Mouse (Mus musculus) intestine, embryonic 16.5 days (tissue): ENCODE measurements around the gene Flot1. TPM values are rescaled to one million over a fixed set of nuclear protein-coding genes. Genes with fewer than 3 reads are reported as not detected.

Experiments used
- ATAC-seq: fragments of 200-750 bp; cut with Nextera tagmentation; 2 replicates; pipeline ENCODE4 v1.8.0; 2017; ENCODE audit warnings: moderate TSS enrichment, moderate library complexity
- H3K27ac ChIP-seq: fragments of 300-500 bp; sonication (generic); 2 replicates; pipeline ENCODE4 v1.5.1; 2014; ENCODE audit warnings: mild to moderate bottlenecking, low read length
- H3K27me3 ChIP-seq: fragments of 300-500 bp; sonication (generic); replicated peaks from 2 replicates; pipeline ENCODE4 v1.6.1; 2014; ENCODE audit warnings: low read length, control low read depth, mixed read lengths; ENCODE audit not compliant: control insufficient read depth, insufficient read depth
- H3K36me3 ChIP-seq: fragments of 300-500 bp; sonication (generic); 2 replicates; pipeline ENCODE4 v1.6.1; 2014; ENCODE audit warnings: low read length, control low read depth; ENCODE audit not compliant: control insufficient read depth, insufficient read depth
- H3K4me1 ChIP-seq: fragments of 300-500 bp; sonication (generic); 2 replicates; pipeline ENCODE4 v1.6.1; 2014; ENCODE audit warnings: low read length, control low read depth, mixed read lengths; ENCODE audit not compliant: control insufficient read depth, insufficient read depth
- H3K4me2 ChIP-seq: fragments of 300-500 bp; sonication (generic); 2 replicates; pipeline ENCODE4 v1.6.1; 2014; ENCODE audit warnings: low read depth, low read length, control low read depth
- H3K4me3 ChIP-seq: fragments of 300-500 bp; sonication (generic); 2 replicates; pipeline ENCODE4 v1.5.1; 2014; ENCODE audit warnings: mild to moderate bottlenecking, low read length
- H3K9ac ChIP-seq: fragments of 300-500 bp; sonication (generic); 2 replicates; pipeline ENCODE4 v1.6.1; 2014; ENCODE audit warnings: low read depth, low read length
- H3K9me3 ChIP-seq: fragments of 300-500 bp; sonication (generic); 2 replicates; pipeline ENCODE4 v1.6.1; 2016; ENCODE audit warnings: low read length, control low read depth; ENCODE audit not compliant: control insufficient read depth
- WGBS: fragments of 180-500 bp; shearing (Covaris S2); extraction: QIAGEN DNeasy Blood & Tissue Kit; methylation state at CpG from one replicate; pipeline ENCODE4 v1.1.7; 2014; 5-methylcytosine and 5-hydroxymethylcytosine counted together
- polyA plus RNA-seq: library from polyadenylated mRNA; unstranded; fragments of >200 nt; fragmentation: Nextera tagmentation; extraction: Ambion mirVana; gene quantifications from 2 replicates; pipeline ENCODE4 v1.2.1, GENCODE M21; 2015

Gene Flot1
- polyA plus RNA-seq, 1 experiment from 2014 or later, result 56.9 TPM

DNA sequence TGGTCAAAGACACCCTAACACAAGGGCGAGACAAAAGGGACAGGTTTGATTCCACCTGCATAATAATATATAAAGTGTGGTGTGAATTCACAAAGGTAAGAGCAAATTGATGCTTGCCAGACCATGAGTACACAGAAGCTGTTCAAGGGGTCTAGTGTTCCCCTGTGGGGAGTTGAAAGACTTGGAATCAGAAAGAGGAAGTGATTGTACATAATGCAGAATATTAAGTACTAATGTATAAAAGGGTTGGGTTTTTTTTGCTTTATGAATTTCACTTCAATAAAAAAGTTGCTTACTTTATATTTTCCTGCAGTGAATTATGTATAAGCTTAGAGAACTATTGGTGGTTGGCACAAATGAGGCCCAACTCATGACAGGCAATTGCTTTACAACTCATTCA is 36.3 kb downstream of the Flot1 start:
- no peaks in the 10 kb centered on the region for H3K27me3 ChIP-seq
- 94% methylated on average over 1 of the region's 1 CpGs for WGBS

DNA sequence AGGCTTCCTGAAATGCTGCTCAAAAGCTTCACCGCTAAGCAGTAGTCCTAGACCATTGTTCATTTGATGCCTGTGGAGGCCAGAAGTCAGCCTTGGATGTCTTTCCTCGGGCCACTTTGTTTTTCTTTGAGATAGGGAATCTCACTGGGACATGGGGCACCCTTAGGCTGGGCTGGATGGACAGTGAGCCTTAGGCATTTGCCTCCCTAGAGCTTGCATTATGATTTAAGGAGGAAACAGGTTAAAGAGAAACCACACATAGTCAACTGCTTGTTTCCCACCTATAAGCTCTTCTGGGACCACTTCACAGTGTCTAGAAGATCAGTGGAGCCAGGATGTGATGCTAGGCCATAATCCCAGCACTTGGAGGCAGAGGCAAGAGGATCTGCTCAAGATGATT is 36.8 kb downstream of the Flot1 start:
- 62% methylated on average over 2 of the region's 2 CpGs for WGBS
- H3K4me2 ChIP-seq, result no peak overlapping the region
- H3K27ac ChIP-seq, result no peak overlapping the region
- no peak for ATAC-seq
- H3K4me3 ChIP-seq, result no peak overlapping the region
- no peaks in the 10 kb centered on the region for H3K9me3 ChIP-seq
- peaks cover 9% of the 10 kb centered on the region; the same call in 1 of the 2 replicates for H3K4me1 ChIP-seq
- 0 out of 2 replicates have a peak, but pooled peaks cover 4% of the 10 kb centered on the region for H3K36me3 ChIP-seq
- no peak overlapping the region for H3K9ac ChIP-seq
- no peaks in the 10 kb centered on the region for H3K27me3 ChIP-seq

More for the DNA sequence above, 36.3 kb downstream of the Flot1 start:
- no peak overlapping the region for H3K4me3 ChIP-seq
- H3K27ac ChIP-seq, result no peak overlapping the region
- peaks cover 9% of the 10 kb centered on the region; the same call in 1 of the 2 replicates for H3K4me1 ChIP-seq
- H3K4me2 ChIP-seq, result no peak overlapping the region
- H3K9ac ChIP-seq, result no peak overlapping the region
- H3K36me3 ChIP-seq, result 0 out of 2 replicates have a peak, but pooled peaks cover 5% of the 10 kb centered on the region
- H3K9me3 ChIP-seq, result no peaks in the 10 kb centered on the region
- ATAC-seq, result no peak

DNA sequence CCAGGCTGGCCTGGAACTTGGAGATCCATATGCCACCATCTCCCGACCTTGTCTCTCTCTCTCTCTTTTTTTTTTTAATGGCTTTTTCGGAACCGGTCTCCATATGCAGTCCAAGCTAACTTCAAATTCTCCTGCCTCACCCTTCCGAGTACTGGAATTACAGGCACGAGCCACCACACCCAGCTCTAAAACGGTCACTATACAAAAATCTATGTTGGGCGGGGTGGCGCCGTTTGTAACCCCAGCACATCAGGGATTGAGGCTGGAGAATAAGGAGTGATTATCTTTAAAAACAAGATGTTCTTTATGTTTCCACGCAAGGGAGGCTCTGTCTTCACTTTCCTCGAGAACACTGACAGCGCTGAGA is 37.8 kb downstream of the Flot1 start:
- 4% methylated on average over 12 of the region's 12 CpGs for WGBS
- H3K9me3 ChIP-seq, result no peaks in the 10 kb centered on the region

DNA sequence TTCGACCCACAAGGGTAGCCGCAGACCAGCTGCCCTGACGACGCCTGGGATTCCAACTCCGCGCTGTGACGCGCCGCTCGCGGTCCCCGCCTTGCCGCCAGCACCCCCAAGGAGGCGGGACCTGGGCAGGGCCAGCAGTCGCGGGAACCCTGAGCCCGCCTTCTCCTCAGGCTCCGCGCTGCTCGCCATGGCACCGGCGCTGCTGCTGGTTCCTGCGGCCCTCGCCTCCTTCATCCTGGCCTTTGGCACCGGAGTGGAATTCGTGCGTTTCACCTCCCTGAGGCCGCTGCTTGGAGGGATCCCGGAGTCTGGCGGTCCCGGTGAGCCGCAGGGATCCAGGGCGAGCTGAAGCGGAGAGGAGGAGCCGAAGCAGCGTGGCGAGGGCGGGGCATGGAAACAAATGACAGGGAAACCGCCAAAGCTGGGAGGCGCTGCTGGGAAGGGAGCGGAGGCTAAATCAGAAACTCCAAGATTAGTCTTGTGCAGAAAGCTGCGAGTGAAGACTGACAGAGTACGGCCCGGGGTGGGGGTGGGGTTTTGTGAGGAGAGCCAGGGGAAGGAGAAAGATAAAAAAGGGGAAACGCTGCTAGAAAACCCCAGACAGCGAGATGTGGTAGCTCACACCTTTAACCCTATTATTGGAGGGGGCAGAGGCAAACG is 38.3 kb downstream of the Flot1 start, which contains the start of gene Nrm:
Nrm (plus strand) TSS at position 121 of the 660 bp plus-strand sequence.
- H3K27ac ChIP-seq, result peak within 1 kb of the TSS; percentile 88
- peak; percentile 95 for ATAC-seq
- H3K4me2 ChIP-seq, result peak within 1 kb of the TSS; percentile 66
- 0 out of 2 replicates have a peak, but pooled peaks cover 3% of the 10 kb centered on the region for H3K36me3 ChIP-seq
- peak within 1 kb of the TSS; percentile 86 for H3K4me3 ChIP-seq
- H3K27me3 ChIP-seq, result no peaks in the 10 kb centered on the region
- H3K9me3 ChIP-seq, result no peaks in the 10 kb centered on the region
- peak within 1 kb of the TSS; percentile 80 for H3K9ac ChIP-seq
- WGBS, result under 1% methylated on average over 47 of the region's 47 CpGs
- peaks cover 12% of the 10 kb centered on the region; the same call in 1 of the 2 replicates for H3K4me1 ChIP-seq

More for the DNA sequence above, 37.8 kb downstream of the Flot1 start:
- peak overlapping the region; percentile 86 for H3K4me3 ChIP-seq
- ATAC-seq, result peak; percentile 26; the same call in 1 of the 2 replicates
- H3K36me3 ChIP-seq, result 0 out of 2 replicates have a peak, but pooled peaks cover 3% of the 10 kb centered on the region
- H3K27me3 ChIP-seq, result no peaks in the 10 kb centered on the region
- H3K4me2 ChIP-seq, result peak overlapping the region; percentile 66
- no peak overlapping the region for H3K27ac ChIP-seq
- peaks cover 12% of the 10 kb centered on the region; the same call in 1 of the 2 replicates for H3K4me1 ChIP-seq
- H3K9ac ChIP-seq, result peak overlapping the region; percentile 80

DNA sequence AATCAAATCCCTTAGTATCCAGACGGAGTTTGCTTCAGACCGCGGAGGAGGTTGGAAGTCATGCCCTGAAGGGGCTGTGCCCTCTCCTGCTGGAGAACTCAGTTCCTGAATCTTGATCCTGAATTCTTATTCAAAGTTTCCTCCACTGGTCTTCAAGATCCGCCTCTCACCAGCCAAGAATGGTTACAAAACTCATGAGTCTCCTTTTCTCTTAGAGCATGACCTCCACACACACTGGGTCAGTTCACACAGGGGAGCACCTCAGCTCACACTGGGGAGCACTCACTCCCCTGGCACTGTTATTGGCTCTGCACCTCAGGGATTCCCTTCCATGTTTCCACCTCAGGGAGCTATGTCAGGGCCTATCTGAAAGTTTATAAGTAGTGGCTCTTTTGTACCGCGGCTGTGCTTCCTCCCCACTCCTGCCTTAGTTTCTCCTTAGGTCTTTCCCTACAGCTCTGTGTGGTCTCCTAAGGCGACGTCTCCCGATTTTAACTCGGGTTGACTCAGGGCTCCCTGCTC is 41.9 kb downstream of the Flot1 start:
- Histone ChIP-seq H3K4me3 (peak overlapping the region; percentile 62), H3K9ac (peak overlapping the region; percentile 77), H3K4me2 (peak overlapping the region; percentile 81), H3K9me3 (no peaks in the 10 kb centered on the region), H3K36me3 (no peaks in the 10 kb centered on the region), H3K27me3 (no peaks in the 10 kb centered on the region), H3K4me1 (peaks cover 26% of the 10 kb centered on the region), H3K27ac (peak overlapping the region; percentile 89)
- ATAC-seq, result no peak
- 31% methylated on average over 10 of the region's 10 CpGs for WGBS

DNA sequence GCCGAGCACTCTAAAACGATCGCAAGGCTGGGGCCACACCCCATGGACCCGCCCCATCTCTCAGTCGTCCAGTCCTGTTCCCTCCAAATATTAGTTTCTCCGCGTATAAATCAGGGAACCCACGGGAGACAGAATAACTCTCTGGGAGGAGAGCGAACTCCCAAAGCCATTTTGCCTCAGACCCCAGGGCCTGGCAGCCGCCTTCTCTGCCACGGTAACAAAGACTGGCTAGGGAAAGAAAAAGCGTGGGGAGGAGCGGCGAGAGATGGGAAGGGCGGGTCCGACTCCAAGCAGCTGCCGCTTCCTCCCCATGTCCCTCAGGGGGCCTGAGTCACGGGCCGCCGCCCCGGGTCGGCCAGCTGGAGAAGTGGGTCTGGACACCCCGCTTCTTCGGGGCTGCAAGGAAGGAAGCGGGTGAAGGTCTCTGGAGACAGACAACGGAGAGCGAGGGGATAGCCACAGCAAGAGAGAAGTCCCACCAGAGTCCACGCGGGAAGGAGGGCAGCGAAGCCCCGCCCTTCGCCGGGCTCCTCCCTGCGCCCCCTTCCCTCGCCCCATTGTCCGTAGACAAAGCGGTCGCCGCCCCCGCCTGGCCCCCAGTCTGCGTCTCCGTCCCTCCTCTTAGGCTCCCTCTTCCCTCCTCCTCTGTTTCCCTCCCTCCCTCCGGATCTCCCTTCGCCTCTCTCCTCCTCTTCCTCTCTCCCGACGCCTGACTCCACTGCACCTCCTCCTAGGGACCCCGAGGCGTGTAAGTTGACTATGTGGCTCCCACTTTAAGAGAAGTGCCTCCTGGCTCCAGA is 42.7 kb downstream of the Flot1 start, which contains the start of gene Ppp1r18:
Ppp1r18 (plus strand) TSS at position 113 of the 800 bp plus-strand sequence.
- H3K36me3 ChIP-seq, result no peaks in the 10 kb centered on the region
- peak within 1 kb of the TSS; percentile 89 for H3K27ac ChIP-seq
- WGBS, result under 1% methylated on average over 44 of the region's 48 CpGs
- no peaks in the 10 kb centered on the region for H3K9me3 ChIP-seq
- peaks cover 30% of the 10 kb centered on the region for H3K4me1 ChIP-seq
- ATAC-seq, result peak; percentile 50
- H3K9ac ChIP-seq, result peak within 1 kb of the TSS; percentile 77
- H3K4me2 ChIP-seq, result peak within 1 kb of the TSS; percentile 81
- H3K4me3 ChIP-seq, result peak within 1 kb of the TSS; percentile 62
- no peaks in the 10 kb centered on the region for H3K27me3 ChIP-seq

DNA sequence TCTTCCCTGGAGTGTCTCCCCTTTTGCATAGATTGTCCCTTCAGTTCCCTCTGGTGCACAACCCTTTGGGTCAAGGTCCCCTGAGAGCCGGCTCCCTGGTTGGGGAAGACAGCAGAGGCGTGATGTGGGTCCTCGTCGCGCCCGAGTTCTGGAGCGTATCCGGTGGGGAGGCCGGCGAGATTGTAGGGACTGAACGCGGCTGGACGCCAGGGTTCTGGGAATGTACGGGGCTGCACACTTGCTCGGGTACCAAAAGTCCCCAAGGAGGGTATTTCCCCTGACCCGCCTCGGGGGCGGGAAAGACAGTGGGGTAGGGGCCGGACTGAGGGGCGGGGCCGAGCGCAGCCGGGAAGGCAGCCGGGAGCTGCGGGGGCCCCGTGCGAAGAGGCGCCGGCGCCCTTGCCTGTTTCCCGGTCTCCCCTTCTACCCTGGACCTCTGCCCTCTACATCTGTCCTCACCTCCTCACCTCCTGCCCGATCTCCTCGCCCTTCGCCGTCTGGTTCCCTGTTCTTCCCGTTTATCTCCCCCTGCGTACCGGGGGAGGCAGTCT is 43.3 kb downstream of the Flot1 start:
- Histone ChIP-seq H3K27me3 (no peaks in the 10 kb centered on the region), H3K9me3 (0 out of 2 replicates have a peak, but pooled peaks cover 3% of the 10 kb centered on the region), H3K36me3 (no peaks in the 10 kb centered on the region; the same call in 1 of the 2 replicates), H3K4me1 (peaks cover 32% of the 10 kb centered on the region), H3K4me2 (peak overlapping the region; percentile 81), H3K27ac (peak overlapping the region; percentile 89), H3K9ac (peak overlapping the region; percentile 77), H3K4me3 (peak overlapping the region; percentile 62)
- ATAC-seq, result peak; percentile 49
- under 1% methylated on average over 38 of the region's 38 CpGs for WGBS

DNA sequence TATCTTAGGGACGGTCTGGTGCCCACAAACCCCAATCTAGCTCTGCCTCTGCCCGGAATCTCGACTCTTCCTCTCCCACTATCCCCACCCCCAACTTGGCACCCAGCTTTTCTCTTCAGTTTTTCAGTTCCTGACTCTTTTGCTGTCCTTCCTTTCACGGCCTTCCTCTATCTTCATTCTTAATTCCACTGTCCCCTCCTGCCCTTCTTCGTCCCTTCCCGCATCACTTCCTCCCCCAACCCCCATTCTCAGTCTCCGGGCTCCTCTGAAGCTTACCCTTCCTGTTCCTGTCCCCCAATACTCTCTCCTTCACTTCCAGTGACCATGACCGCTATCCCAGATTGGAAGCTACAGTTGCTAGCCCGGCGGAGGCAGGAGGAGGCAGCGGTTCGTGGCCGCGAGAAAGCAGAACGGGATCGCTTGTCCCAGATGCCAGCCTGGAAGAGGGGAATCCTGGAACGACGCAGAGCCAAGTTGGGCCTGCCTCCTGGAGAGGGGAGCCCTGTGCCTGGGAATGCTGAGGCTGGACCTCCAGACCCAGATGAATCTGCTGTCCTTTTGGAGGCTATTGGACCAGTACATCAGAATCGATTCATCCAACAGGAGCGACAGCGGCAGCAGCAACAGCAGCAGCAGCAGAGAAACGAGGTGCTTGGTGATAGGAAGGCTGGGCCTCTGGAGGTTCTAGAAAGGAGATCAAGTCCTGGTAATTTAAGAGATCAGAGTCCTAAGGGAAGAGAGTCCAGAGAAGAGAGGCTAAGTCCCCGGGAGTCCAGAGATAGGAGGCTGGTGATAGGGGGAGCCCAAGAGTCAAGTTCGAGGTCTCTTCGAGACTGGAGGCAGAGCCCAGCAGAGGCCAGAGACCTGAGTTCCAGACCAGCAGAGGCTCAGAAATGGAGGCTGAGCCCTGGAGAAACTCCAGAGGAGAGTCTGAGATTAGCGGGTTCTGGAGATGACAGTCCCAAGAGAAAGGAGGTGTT is 44.2 kb downstream of the Flot1 start:
- Histone ChIP-seq H3K9me3 (0 out of 2 replicates have a peak, but pooled peaks cover 4% of the 10 kb centered on the region), H3K9ac (peak overlapping the region; percentile 77), H3K36me3 (no peaks in the 10 kb centered on the region; the same call in 1 of the 2 replicates), H3K4me1 (peaks cover 31% of the 10 kb centered on the region), H3K4me3 (peak overlapping the region; percentile 62), H3K4me2 (peak overlapping the region; percentile 81), H3K27me3 (no peaks in the 10 kb centered on the region), H3K27ac (peak overlapping the region; percentile 89)
- ATAC-seq, result no peak
- 16% methylated on average over 26 of the region's 26 CpGs for WGBS
